Mouse (Mus musculus) ES-E14 (cell line): ENCODE measurements around the gene Slc4a4. TPM values are rescaled to one million over a fixed set of nuclear protein-coding genes. Genes with fewer than 3 reads are reported as not detected.

Source experiments
- DNase-seq: peaks from one replicate; pipeline ENCODE4 v3.0.0-alpha.2; 2013; ENCODE audit warnings: low read depth, low spot score
- H3K27ac ChIP-seq: 2 replicates; pipeline ENCODE4 v1.5.1; 2012; ENCODE audit warnings: low read depth, mild to moderate bottlenecking, low read length, moderate library complexity, mixed read lengths; ENCODE audit not compliant: poor library complexity, insufficient read depth, severe bottlenecking
- H3K36me3 ChIP-seq: 2 replicates; pipeline ENCODE4 v1.6.1; 2012; ENCODE audit warnings: mild to moderate bottlenecking, low read length, moderate library complexity, mixed read lengths; ENCODE audit not compliant: control insufficient read depth, poor library complexity, insufficient read depth, severe bottlenecking
- H3K4me1 ChIP-seq, 2 experiments: fragments of 150-350 bp in 1 of 2; sonication (generic) in 1 of 2; 2 replicates each; pipeline ENCODE4 v1.6.1; 2012; ENCODE audit warnings: low read length in 2 of 2, mild to moderate bottlenecking in 1 of 2, mixed read lengths in 1 of 2; ENCODE audit not compliant: control insufficient read depth in 2 of 2, insufficient read depth in 2 of 2, poor library complexity in 1 of 2
- H3K4me3 ChIP-seq, 2 experiments: fragments of 150-350 bp in 1 of 2; sonication (generic) in 1 of 2; 2 replicates each; pipeline ENCODE4 v1.5.1; 2012; ENCODE audit warnings: low read length in 2 of 2, low read depth in 1 of 2, mild to moderate bottlenecking in 1 of 2, mixed read lengths in 1 of 2; ENCODE audit not compliant: insufficient read depth in 1 of 2, poor library complexity in 1 of 2, severe bottlenecking in 1 of 2
- H3K9ac ChIP-seq: 2 replicates; pipeline ENCODE4 v1.6.1; 2012; ENCODE audit warnings: low read depth, mild to moderate bottlenecking, low read length, mixed read lengths; ENCODE audit not compliant: poor library complexity, insufficient read depth, severe bottlenecking
- H3K9me3 ChIP-seq: fragments of 150-350 bp; sonication (generic); 2 replicates; pipeline ENCODE4 v1.6.1; 2012; ENCODE audit warnings: low read depth, mild to moderate bottlenecking, low read length; ENCODE audit not compliant: control insufficient read depth, insufficient read depth
- CHD2 ChIP-seq: IDR thresholded peaks from 2 replicates; pipeline ENCODE4 v1.6.1; 2014; ENCODE audit warnings: mild to moderate bottlenecking, low read depth, low read length, inconsistent platforms
- HCFC1 ChIP-seq: IDR thresholded peaks from 2 replicates; pipeline ENCODE4 v1.6.1; 2012; ENCODE audit warnings: low read length, inconsistent platforms, borderline replicate concordance; ENCODE audit not compliant: insufficient read depth
- MAFK ChIP-seq: IDR thresholded peaks from 2 replicates; pipeline ENCODE4 v1.6.1; 2014; ENCODE audit warnings: mild to moderate bottlenecking, low read depth, low read length, inconsistent platforms; ENCODE audit not compliant: insufficient read depth
- ZC3H11A ChIP-seq: IDR thresholded peaks from 2 replicates; pipeline ENCODE4 v1.6.1; 2012; ENCODE audit warnings: low read depth, mild to moderate bottlenecking, inconsistent platforms, low read length, borderline replicate concordance
- ZNF384 ChIP-seq: IDR thresholded peaks from 2 replicates; pipeline ENCODE4 v1.6.1; 2012; ENCODE audit warnings: low read depth, low read length, inconsistent platforms
- in situ Hi-C, 2 experiments: fragments of 600-800 bp; cut with MboI; formaldehyde crosslinking; loops; one replicate each; pipeline ENCODE4 v1.15.1; 2025; ENCODE audit warnings: low sequenced_read_pairs in 2 of 2, inconsistent platforms in 1 of 2; ENCODE audit not compliant: unreplicated experiment in 2 of 2
- total RNA-seq: library from RNA; depleted of rRNA; stranded (reverse); fragments of 300-350 nt; gene quantifications from 2 replicates; pipeline ENCODE4 v1.2.3, GENCODE M21; 2012

Gene Slc4a4
- total RNA-seq, 1 experiment, result 2.5 TPM

- no peaks in the 10 kb centered on the region for H3K9me3 ChIP-seq
- no peak overlapping the region for H3K9ac ChIP-seq
- in situ Hi-C loops, result no loop called here
- no peaks in the 10 kb centered on the region for H3K4me1 ChIP-seq
- no peak for DNase-seq
- H3K4me3 ChIP-seq, result no peak overlapping the region
- no peak for TF ChIP-seq HCFC1
- TF ChIP-seq MAFK, result no peak
- TF ChIP-seq CHD2, result no peak
- TF ChIP-seq ZC3H11A, result no peak
- no peak for TF ChIP-seq ZNF384
- H3K36me3 ChIP-seq, result no peaks in the 10 kb centered on the region
- no peak overlapping the region for H3K27ac ChIP-seq
These were observed 79.9 kb downstream of the Slc4a4 start for GRCm38 (mm10) chr5:88966507-88966906.

GRCm38 (mm10) chr5:88968923-88969639 lies 82.5 kb downstream of the Slc4a4 start:
- no peak for DNase-seq
- H3K36me3 ChIP-seq, result no peaks in the 10 kb centered on the region
- no peak overlapping the region for H3K9ac ChIP-seq
- H3K9me3 ChIP-seq, result no peaks in the 10 kb centered on the region
- H3K4me3 ChIP-seq, result no peak overlapping the region
- no peak overlapping the region for H3K27ac ChIP-seq
- TF ChIP-seq ZNF384 (no peak), HCFC1 (no peak), MAFK (no peak), CHD2 (no peak), ZC3H11A (no peak)
- no peaks in the 10 kb centered on the region for H3K4me1 ChIP-seq
- in situ Hi-C loops, result no loop called here

GRCm38 (mm10) chr5:88971554-88971953 lies 84.9 kb downstream of the Slc4a4 start:
- no peak for TF ChIP-seq MAFK
- TF ChIP-seq ZNF384, result no peak
- no peak for TF ChIP-seq HCFC1
- TF ChIP-seq CHD2, result no peak
- TF ChIP-seq ZC3H11A, result no peak
- in situ Hi-C loops, result no loop called here
- Histone ChIP-seq H3K36me3 (no peaks in the 10 kb centered on the region), H3K27ac (no peak overlapping the region), H3K9ac (no peak overlapping the region), H3K4me1 (no peaks in the 10 kb centered on the region), H3K9me3 (no peaks in the 10 kb centered on the region), H3K4me3 (no peak overlapping the region)
- no peak for DNase-seq

GRCm38 (mm10) chr5:88972277-88972676 lies 85.7 kb downstream of the Slc4a4 start:
- H3K9me3 ChIP-seq, result no peaks in the 10 kb centered on the region
- no peak overlapping the region for H3K27ac ChIP-seq
- H3K4me1 ChIP-seq, result no peaks in the 10 kb centered on the region
- no peak for DNase-seq
- H3K4me3 ChIP-seq, result no peak overlapping the region
- no peak overlapping the region for H3K9ac ChIP-seq
- in situ Hi-C loops, result no loop called here
- no peak for TF ChIP-seq HCFC1
- no peak for TF ChIP-seq CHD2
- no peak for TF ChIP-seq ZNF384
- TF ChIP-seq ZC3H11A, result no peak
- TF ChIP-seq MAFK, result no peak
- H3K36me3 ChIP-seq, result no peaks in the 10 kb centered on the region
